8 mouse cellular contexts compared by ENCODE assay signal in genomic region chr2:152436983-152437860, GRCm38 (mm10). TPM values are rescaled to one million over a fixed set of nuclear protein-coding genes. Genes with fewer than 3 reads are reported as not detected.
A peak's percentile ranks its signal among the peaks of the same experiment; 100 is the strongest.
DNase-seq lines count a peak whose midpoint lies in the region; ATAC-seq and TF ChIP-seq lines count a peak whose summit lies in the region.

No protein-coding gene starts in this region.

- H3K4me2 ChIP-seq in forebrain, embryonic 12.5 days: peak overlapping the region; percentile 61
- H3K4me2 ChIP-seq in heart, postnatal 0 days (ENCODE audit: low read depth, low read length): peak overlapping the region; percentile 53
- peak overlapping the region; percentile 72 for H3K4me2 ChIP-seq in liver, embryonic 14.5 days (ENCODE audit: low read depth)
- H3K4me2 ChIP-seq in neural tube, embryonic 12.5 days (replicated peaks): peak overlapping the region; percentile 61
- peak overlapping the region; percentile 53 for H3K4me2 ChIP-seq in stomach, postnatal 0 days (replicated peaks; ENCODE audit: low read depth)

- peak; percentile 70 for DNase-seq in c-Kit-positive CD71-positive TER-119-positive erythroid progenitor cells, embryonic 14.5 days (ENCODE audit: low spot score)
- DNase-seq in heart, postnatal 0 days (ENCODE audit: low spot score): peak; percentile 84
- peak; percentile 69 to 92 for DNase-seq in kidney, postnatal 36 days
- peak; percentile 32 to 56 (median 44) for DNase-seq in liver, embryonic 14.5 days (ENCODE audit: low read depth in 3 of 3, low spot score in 3 of 3)
- DNase-seq in stomach, postnatal 0 days (ENCODE audit: low spot score): peak; percentile 85

- no peak overlapping the region for H3K27ac ChIP-seq in forebrain, embryonic 12.5 days
- peak overlapping the region; percentile 98 for H3K27ac ChIP-seq in heart, postnatal 0 days (ENCODE audit: low read depth)
- H3K27ac ChIP-seq in liver, embryonic 14.5 days: no peak overlapping the region
- H3K27ac ChIP-seq in neural tube, embryonic 12.5 days: no peak overlapping the region
- no peak overlapping the region for H3K27ac ChIP-seq in stomach, postnatal 0 days (replicated peaks)

- peaks cover 21% of the 10 kb centered on the region for H3K27me3 ChIP-seq in E14TG2a.4 (ENCODE audit: insufficient read depth, low read length)
- H3K27me3 ChIP-seq in forebrain, embryonic 12.5 days: no peaks in the 10 kb centered on the region; the same call in 1 of the 2 replicates
- no peaks in the 10 kb centered on the region for H3K27me3 ChIP-seq in heart, postnatal 0 days (ENCODE audit: control insufficient read depth, insufficient read depth, low read length)
- no peaks in the 10 kb centered on the region for H3K27me3 ChIP-seq in liver, embryonic 14.5 days (ENCODE audit: control insufficient read depth, insufficient read depth, low read length)
- H3K27me3 ChIP-seq in neural tube, embryonic 12.5 days (replicated peaks): no peaks in the 10 kb centered on the region
- no peaks in the 10 kb centered on the region for H3K27me3 ChIP-seq in stomach, postnatal 0 days (ENCODE audit: control insufficient read depth, insufficient read depth, low read length)

- ATAC-seq in forebrain, embryonic 12.5 days (ENCODE audit: low FRiP score): peak; percentile 86
- peak; percentile 80 for ATAC-seq in heart, postnatal 0 days (ENCODE audit: insufficient read depth, low read depth)
- peak; percentile 64; the same call in 1 of the 2 replicates for ATAC-seq in liver, embryonic 14.5 days (ENCODE audit: insufficient read depth)
- ATAC-seq in neural tube, embryonic 12.5 days (ENCODE audit: low FRiP score, low read depth): peak; percentile 82
- ATAC-seq in stomach, postnatal 0 days (ENCODE audit: low FRiP score, low TSS enrichment): peak; percentile 85

- peak; percentile 75 for TF ChIP-seq CTCF in E14TG2a.4 (conservative IDR thresholded peaks at IDR 0.05; ENCODE audit: low read length)
- peak; percentile 95 for TF ChIP-seq CTCF in heart, postnatal 0 days (IDR thresholded peaks at IDR 0.05; ENCODE audit: low read depth)
- peak; percentile 97 for TF ChIP-seq CTCF in liver, embryonic 14.5 days (IDR thresholded peaks at IDR 0.05; ENCODE audit: low read depth)
- peak; percentile 98 for TF ChIP-seq CTCF in stomach, postnatal 0 days (IDR thresholded peaks at IDR 0.05; ENCODE audit: low read depth)

- peak; percentile 68; the same call in 1 of the 2 replicates for TF ChIP-seq EP300 in heart, postnatal 0 days (IDR thresholded peaks at IDR 0.05; ENCODE audit: low read depth)
- no peak for TF ChIP-seq EP300 in liver, embryonic 14.5 days (IDR thresholded peaks at IDR 0.05; ENCODE audit: low read depth)
- TF ChIP-seq EP300 in stomach, postnatal 0 days (optimal IDR thresholded peaks at IDR 0.05): no peak

- H3K4me1 ChIP-seq in E14TG2a.4 (replicated peaks; ENCODE audit: low read depth, low read length): peaks cover 6% of the 10 kb centered on the region
- H3K4me1 ChIP-seq in forebrain, embryonic 12.5 days: peaks cover 10% of the 10 kb centered on the region
- 0 out of 2 replicates have a peak, but pooled peaks cover 10% of the 10 kb centered on the region for H3K4me1 ChIP-seq in heart, postnatal 0 days (ENCODE audit: control insufficient read depth, insufficient read depth)
- peaks cover 4 to 6% of the 10 kb centered on the region in 2 experiments; a peak in 3 of 4 replicates for H3K4me1 ChIP-seq in liver, embryonic 14.5 days (replicated peaks; ENCODE audit: control insufficient read depth in 2 of 2, insufficient read depth in 2 of 2, low read length in 1 of 2)
- H3K4me1 ChIP-seq in neural tube, embryonic 12.5 days: no peaks in the 10 kb centered on the region
- H3K4me1 ChIP-seq in stomach, postnatal 0 days (replicated peaks; ENCODE audit: control insufficient read depth, insufficient read depth): no peaks in the 10 kb centered on the region

- peak overlapping the region; percentile 57; the same call in 1 of the 2 replicates for H3K9ac ChIP-seq in forebrain, embryonic 12.5 days
- H3K9ac ChIP-seq in heart, postnatal 0 days (replicated peaks; ENCODE audit: low read depth, low read length): no peak overlapping the region
- H3K9ac ChIP-seq in liver, embryonic 14.5 days (replicated peaks): peak overlapping the region; percentile 12; the same call in 1 of the 2 replicates
- peak overlapping the region; percentile 38; the same call in 1 of the 2 replicates for H3K9ac ChIP-seq in neural tube, embryonic 12.5 days
- no peak overlapping the region for H3K9ac ChIP-seq in stomach, postnatal 0 days (ENCODE audit: low read length)

- H3K9me3 ChIP-seq in E14TG2a.4 (ENCODE audit: low read length): peaks cover 4% of the 10 kb centered on the region; the same call in 1 of the 2 replicates
- H3K9me3 ChIP-seq in forebrain, embryonic 12.5 days: no peaks in the 10 kb centered on the region
- H3K9me3 ChIP-seq in heart, postnatal 0 days (replicated peaks; ENCODE audit: control insufficient read depth, low read length): no peaks in the 10 kb centered on the region
- no peaks in the 10 kb centered on the region for H3K9me3 ChIP-seq in liver, embryonic 14.5 days (ENCODE audit: control insufficient read depth, low read length)
- H3K9me3 ChIP-seq in neural tube, embryonic 12.5 days: no peaks in the 10 kb centered on the region
- H3K9me3 ChIP-seq in stomach, postnatal 0 days (ENCODE audit: control insufficient read depth, low read length): no peaks in the 10 kb centered on the region

- peak overlapping the region; percentile 64 for H3K4me3 ChIP-seq in E14TG2a.4 (replicated peaks; ENCODE audit: low read length)
- peak overlapping the region; percentile 30 for H3K4me3 ChIP-seq in forebrain, embryonic 12.5 days (replicated peaks)
- H3K4me3 ChIP-seq in heart, postnatal 0 days (ENCODE audit: low read depth, low read length): peak overlapping the region; percentile 8; the same call in 1 of the 2 replicates
- peak overlapping the region; percentile 39 to 61 for H3K4me3 ChIP-seq in liver, embryonic 14.5 days (ENCODE audit: insufficient read depth in 1 of 2, low read depth in 2 of 2, low read length in 2 of 2)
- peak overlapping the region; percentile 20 for H3K4me3 ChIP-seq in neural tube, embryonic 12.5 days
- H3K4me3 ChIP-seq in stomach, postnatal 0 days (ENCODE audit: low read depth, low read length): 0 out of 2 replicates have a peak overlapping the region, but pooled peaks have one; percentile 12

- WGBS in forebrain, embryonic 12.5 days: 4% methylated on average over 22 of the region's 23 CpGs
- WGBS in heart, postnatal 0 days: 2% methylated on average over 23 of the region's 23 CpGs
- 3% methylated on average over 23 of the region's 23 CpGs for whole genome bisulfite sequencing in liver, embryonic 14.5 days (ENCODE audit: insufficient replicate concordance)
- WGBS in neural tube, embryonic 12.5 days: 3% methylated on average over 23 of the region's 23 CpGs
- 5% methylated on average over 23 of the region's 23 CpGs for WGBS in stomach, postnatal 0 days

- H3K36me3 ChIP-seq in E14TG2a.4 (ENCODE audit: insufficient read depth, low read length): no peaks in the 10 kb centered on the region
- H3K36me3 ChIP-seq in forebrain, embryonic 12.5 days (replicated peaks): no peaks in the 10 kb centered on the region
- H3K36me3 ChIP-seq in heart, postnatal 0 days (replicated peaks; ENCODE audit: control insufficient read depth, insufficient read depth, low read length): no peaks in the 10 kb centered on the region
- H3K36me3 ChIP-seq in liver, embryonic 14.5 days (replicated peaks; ENCODE audit: control insufficient read depth, insufficient read depth, low read depth): no peaks in the 10 kb centered on the region
- H3K36me3 ChIP-seq in neural tube, embryonic 12.5 days: no peaks in the 10 kb centered on the region
- no peaks in the 10 kb centered on the region for H3K36me3 ChIP-seq in stomach, postnatal 0 days (ENCODE audit: control insufficient read depth, insufficient read depth, low read length)

RNA-seq across cellular contexts. Expression of gene 6820408C15Rik, which starts 21.8 kb away (rescaled TPM):
- polyA plus RNA-seq in forebrain, embryonic 12.5 days (2016; fragmentation: Nextera tagmentation; extraction: Ambion mirVana): 1.2 and 1.7 TPM in 2 replicates
- total RNA-seq in heart, postnatal 0 days (2014; rRNA removed; ENCODE audit: low replicate concordance): 0.15 and 1.7 TPM in 2 replicates
- polyA plus RNA-seq in heart, postnatal 0 days (2015; fragmentation: Nextera tagmentation; extraction: Ambion mirVana): 5.4 and 5.6 TPM in 2 replicates
- 0.15 and 0.19 TPM in 2 replicates for polyA plus RNA-seq in liver, embryonic 14.5 days (2012; rRNA removed)
- polyA plus RNA-seq in liver, embryonic 14.5 days (2014; fragmentation: Nextera tagmentation; extraction: Ambion mirVana): 0.11 and 0.23 TPM in 2 replicates
- polyA plus RNA-seq in neural tube, embryonic 12.5 days (2016; fragmentation: Nextera tagmentation; extraction: Ambion mirVana): 0.53 and 0.61 TPM in 2 replicates
- 0.38 TPM in 2 replicates for polyA plus RNA-seq in stomach, postnatal 0 days (2015; fragmentation: Nextera tagmentation; extraction: Ambion mirVana)

RNA-seq across cellular contexts. Expression of gene Zcchc3, which starts 22.4 kb away (rescaled TPM):
- 55.2 and 55.9 TPM in 2 replicates for polyA plus RNA-seq in forebrain, embryonic 12.5 days (2016; fragmentation: Nextera tagmentation; extraction: Ambion mirVana)
- total RNA-seq in heart, postnatal 0 days (2014; rRNA removed; ENCODE audit: low replicate concordance): 21.1 and 27.2 TPM in 2 replicates
- 18.3 and 20.6 TPM in 2 replicates for polyA plus RNA-seq in heart, postnatal 0 days (2015; fragmentation: Nextera tagmentation; extraction: Ambion mirVana)
- polyA plus RNA-seq in liver, embryonic 14.5 days (2012; rRNA removed): 7.6 and 9.1 TPM in 2 replicates
- 8.7 and 10.7 TPM in 2 replicates for polyA plus RNA-seq in liver, embryonic 14.5 days (2014; fragmentation: Nextera tagmentation; extraction: Ambion mirVana)
- 47.9 and 49.8 TPM in 2 replicates for polyA plus RNA-seq in neural tube, embryonic 12.5 days (2016; fragmentation: Nextera tagmentation; extraction: Ambion mirVana)
- polyA plus RNA-seq in stomach, postnatal 0 days (2015; fragmentation: Nextera tagmentation; extraction: Ambion mirVana): 14.8 and 15.6 TPM in 2 replicates

RNA-seq across cellular contexts. Expression of gene Defb23, which starts 27.2 kb away (rescaled TPM):
- not detected in 2 replicates for polyA plus RNA-seq in forebrain, embryonic 12.5 days (2016; fragmentation: Nextera tagmentation; extraction: Ambion mirVana)
- not detected in 2 replicates for total RNA-seq in heart, postnatal 0 days (2014; rRNA removed; ENCODE audit: low replicate concordance)
- polyA plus RNA-seq in heart, postnatal 0 days (2015; fragmentation: Nextera tagmentation; extraction: Ambion mirVana): not detected in 2 replicates
- not detected in 2 replicates for polyA plus RNA-seq in liver, embryonic 14.5 days (2012; rRNA removed)
- polyA plus RNA-seq in liver, embryonic 14.5 days (2014; fragmentation: Nextera tagmentation; extraction: Ambion mirVana): not detected in 2 replicates
- polyA plus RNA-seq in neural tube, embryonic 12.5 days (2016; fragmentation: Nextera tagmentation; extraction: Ambion mirVana): not detected in 2 replicates
- not detected in 2 replicates for polyA plus RNA-seq in stomach, postnatal 0 days (2015; fragmentation: Nextera tagmentation; extraction: Ambion mirVana)

RNA-seq across cellular contexts. Expression of gene Sox12, which starts 39.4 kb away (rescaled TPM):
- 16.3 and 19.3 TPM in 2 replicates for polyA plus RNA-seq in forebrain, embryonic 12.5 days (2016; fragmentation: Nextera tagmentation; extraction: Ambion mirVana)
- total RNA-seq in heart, postnatal 0 days (2014; rRNA removed; ENCODE audit: low replicate concordance): 19.9 and 30.0 TPM in 2 replicates
- polyA plus RNA-seq in heart, postnatal 0 days (2015; fragmentation: Nextera tagmentation; extraction: Ambion mirVana): 5.0 and 5.5 TPM in 2 replicates
- 4.4 TPM in 2 replicates for polyA plus RNA-seq in liver, embryonic 14.5 days (2012; rRNA removed)
- 1.4 and 1.9 TPM in 2 replicates for polyA plus RNA-seq in liver, embryonic 14.5 days (2014; fragmentation: Nextera tagmentation; extraction: Ambion mirVana)
- polyA plus RNA-seq in neural tube, embryonic 12.5 days (2016; fragmentation: Nextera tagmentation; extraction: Ambion mirVana): 18.5 and 18.9 TPM in 2 replicates
- polyA plus RNA-seq in stomach, postnatal 0 days (2015; fragmentation: Nextera tagmentation; extraction: Ambion mirVana): 2.7 and 3.0 TPM in 2 replicates

RNA-seq across cellular contexts. Expression of gene Defb20, which starts 39.6 kb away (rescaled TPM):
- not detected in 2 replicates for polyA plus RNA-seq in forebrain, embryonic 12.5 days (2016; fragmentation: Nextera tagmentation; extraction: Ambion mirVana)
- not detected in 2 replicates for total RNA-seq in heart, postnatal 0 days (2014; rRNA removed; ENCODE audit: low replicate concordance)
- not detected in 2 replicates for polyA plus RNA-seq in heart, postnatal 0 days (2015; fragmentation: Nextera tagmentation; extraction: Ambion mirVana)
- polyA plus RNA-seq in liver, embryonic 14.5 days (2012; rRNA removed): not detected in 2 replicates
- polyA plus RNA-seq in liver, embryonic 14.5 days (2014; fragmentation: Nextera tagmentation; extraction: Ambion mirVana): not detected in 2 replicates
- not detected in 2 replicates for polyA plus RNA-seq in neural tube, embryonic 12.5 days (2016; fragmentation: Nextera tagmentation; extraction: Ambion mirVana)
- polyA plus RNA-seq in stomach, postnatal 0 days (2015; fragmentation: Nextera tagmentation; extraction: Ambion mirVana): not detected in 2 replicates

Comparison
In these comparisons a context has a peak if more than half of its experiments do, and no peak if none do; other contexts are left out.
1. H3K4me3 ChIP-seq: peak in every context shown above with its lines; median percentile 64 in E14TG2a.4; 50 in liver, embryonic 14.5 days; 30 in forebrain, embryonic 12.5 days; 20 in neural tube, embryonic 12.5 days; 12 in stomach, postnatal 0 days; 8 in heart, postnatal 0 days.
2. H3K9ac ChIP-seq: peak in forebrain, embryonic 12.5 days (single experiment), liver, embryonic 14.5 days (single experiment) and neural tube, embryonic 12.5 days (single experiment); none in heart, postnatal 0 days (single experiment) and stomach, postnatal 0 days (single experiment).
3. Peak in every context shown above with its lines, with median percentiles within 50 percentile points of each other: CTCF ChIP-seq, DNase-seq, ATAC-seq and H3K4me2 ChIP-seq.